Mouse (Mus musculus): ENCODE results near the gene Tubb1. TPM values are rescaled to one million over a fixed set of nuclear protein-coding genes. Genes with fewer than 3 reads are reported as not detected.

Tubb1 gene
- total RNA-seq, 2 experiments from 2014 or later, result 1.4 to 2.7 TPM

GRCm38 (mm10) chr2:174442460-174442859, 8.0 kb upstream of the Tubb1 start:
- no peak for DNase-seq (ENCODE audit: low spot score in 2 of 2)

GRCm38 (mm10) chr2:174443046-174443445, 7.4 kb upstream of the Tubb1 start:
- DNase-seq (ENCODE audit: low spot score in 2 of 2), result no peak

- DNase-seq (ENCODE audit: low spot score in 2 of 2), result no peak
These were observed 6.1 kb upstream of the Tubb1 start for GRCm38 (mm10) chr2:174444359-174444758.

- no peak for DNase-seq (ENCODE audit: low spot score in 2 of 2)
These were observed 5.5 kb upstream of the Tubb1 start for GRCm38 (mm10) chr2:174445018-174445417.

GRCm38 (mm10) chr2:174446492-174446891, 4.0 kb upstream of the Tubb1 start:
- DNase-seq (ENCODE audit: low spot score in 2 of 2), result no peak

GRCm38 (mm10) chr2:174446905-174447304, 3.6 kb upstream of the Tubb1 start:
- no peak for DNase-seq (ENCODE audit: low spot score in 2 of 2)

- no peak for DNase-seq (ENCODE audit: low spot score in 2 of 2)
These were observed 2.1 kb upstream of the Tubb1 start for GRCm38 (mm10) chr2:174448405-174448804.

- no peak for DNase-seq (ENCODE audit: low spot score in 2 of 2)
These were observed 3.2 kb downstream of the Tubb1 start for GRCm38 (mm10) chr2:174453681-174454080.

- DNase-seq (ENCODE audit: low spot score in 2 of 2), result no peak
These were observed 8.9 kb downstream of the Tubb1 start for GRCm38 (mm10) chr2:174459365-174459764.

GRCm38 (mm10) chr2:174463370-174463769, 12.9 kb downstream of the Tubb1 start:
- DNase-seq (ENCODE audit: low spot score in 2 of 2), result no peak

- peak; percentile 85 to 89 for DNase-seq (ENCODE audit: low spot score in 2 of 2)
These were observed 13.5 kb downstream of the Tubb1 start, which contains the start of gene Atp5e for GRCm38 (mm10) chr2:174463789-174464523. TSS of gene Atp5e (minus strand) at chr2:174464105.

- no peak for DNase-seq (ENCODE audit: low spot score in 2 of 2)
These were observed 19.8 kb downstream of the Tubb1 start for GRCm38 (mm10) chr2:174470333-174470732.

- no peak for DNase-seq (ENCODE audit: low spot score in 2 of 2)
These were observed 20.4 kb downstream of the Tubb1 start for GRCm38 (mm10) chr2:174470786-174471405.

- no peak for DNase-seq (ENCODE audit: low spot score in 2 of 2)
These were observed 21.9 kb downstream of the Tubb1 start for GRCm38 (mm10) chr2:174472407-174472806.

GRCm38 (mm10) chr2:174472818-174473549, 22.5 kb downstream of the Tubb1 start, which contains the start of gene Prelid3b:
TSS of gene Prelid3b (minus strand) at chr2:174473081.
- peak; percentile 98 to 99 for DNase-seq (ENCODE audit: low spot score in 2 of 2)

GRCm38 (mm10) chr2:174473550-174473927, 23.0 kb downstream of the Tubb1 start:
- DNase-seq (ENCODE audit: low spot score in 2 of 2), result no peak

- no peak for DNase-seq (ENCODE audit: low spot score in 2 of 2)
These were observed 27.2 kb downstream of the Tubb1 start for GRCm38 (mm10) chr2:174477543-174478319.

GRCm38 (mm10) chr2:174478746-174479145, 28.3 kb downstream of the Tubb1 start:
- DNase-seq (ENCODE audit: low spot score in 2 of 2), result no peak

- no peak for DNase-seq (ENCODE audit: low spot score in 2 of 2)
These were observed 36.5 kb downstream of the Tubb1 start for GRCm38 (mm10) chr2:174487005-174487404.

- no peak for DNase-seq (ENCODE audit: low spot score in 2 of 2)
These were observed 42.4 kb downstream of the Tubb1 start for GRCm38 (mm10) chr2:174492858-174493257.

- no peak for DNase-seq (ENCODE audit: low spot score in 2 of 2)
These were observed 50.5 kb downstream of the Tubb1 start for GRCm38 (mm10) chr2:174500814-174501503.
